Mouse (Mus musculus) liver, embryonic 11.5 days (tissue): ENCODE data around the gene Tcp11. TPM values are rescaled to one million over a fixed set of nuclear protein-coding genes. Genes with fewer than 3 reads are reported as not detected.

Experiments
- ATAC-seq: fragments of 200-750 bp; cut with Nextera tagmentation; replicated peaks from 2 replicates; pipeline ENCODE4 v1.8.0; 2017; ENCODE audit warnings: moderate number of reproducible peaks, mild to moderate bottlenecking, moderate TSS enrichment, moderate library complexity; ENCODE audit not compliant: low FRiP score
- DNase-seq: peaks from one replicate; pipeline ENCODE4 v3.0.0-alpha.2; 2017; ENCODE audit warnings: low spot score
- H3K27ac ChIP-seq: fragments of 300-500 bp; sonication (generic); 2 replicates; pipeline ENCODE4 v1.5.1; 2014; ENCODE audit warnings: mild to moderate bottlenecking, low read depth, low read length, control low read depth
- H3K27me3 ChIP-seq: fragments of 300-500 bp; sonication (generic); replicated peaks from 2 replicates; pipeline ENCODE4 v1.6.1; 2014; ENCODE audit warnings: low read length, mixed read lengths; ENCODE audit not compliant: control insufficient read depth, insufficient read depth
- H3K36me3 ChIP-seq: fragments of 300-500 bp; sonication (generic); 2 replicates; pipeline ENCODE4 v1.6.1; 2014; ENCODE audit warnings: mild to moderate bottlenecking, low read length, moderate library complexity, mixed read lengths; ENCODE audit not compliant: control insufficient read depth, insufficient read depth
- H3K4me1 ChIP-seq: fragments of 300-500 bp; sonication (generic); replicated peaks from 2 replicates; pipeline ENCODE4 v1.6.1; 2014; ENCODE audit warnings: low read length, mixed read lengths; ENCODE audit not compliant: control insufficient read depth, insufficient read depth
- H3K4me2 ChIP-seq: fragments of 300-500 bp; sonication (generic); 2 replicates; pipeline ENCODE4 v1.6.1; 2014; ENCODE audit warnings: mild to moderate bottlenecking, control low read depth, moderate library complexity
- H3K4me3 ChIP-seq: fragments of 300-500 bp; sonication (generic); 2 replicates; pipeline ENCODE4 v1.5.1; 2014; ENCODE audit warnings: low read depth, low read length, control low read depth
- H3K9ac ChIP-seq: fragments of 300-500 bp; sonication (generic); 2 replicates; pipeline ENCODE4 v1.6.1; 2014; ENCODE audit warnings: low read depth, low read length, control low read depth
- H3K9me3 ChIP-seq: fragments of 300-500 bp; sonication (generic); 2 replicates; pipeline ENCODE4 v1.6.1; 2016; ENCODE audit warnings: low read length, inconsistent platforms, mixed read lengths; ENCODE audit not compliant: control insufficient read depth
- WGBS: fragments of 180-500 bp; shearing (Covaris S2); extraction: QIAGEN DNeasy Blood & Tissue Kit; methylation state at CpG from one replicate; pipeline ENCODE4 v1.1.7; 2014; 5-methylcytosine and 5-hydroxymethylcytosine counted together
- polyA plus RNA-seq: library from polyadenylated mRNA; unstranded; fragments of >200 nt; fragmentation: Nextera tagmentation; extraction: Ambion mirVana; gene quantifications from 2 replicates; pipeline ENCODE4 v1.2.1, GENCODE M21; 2014

Gene Tcp11
- polyA plus RNA-seq, 1 experiment from 2014 or later: 0.97 TPM

GRCm38 (mm10) chr17:28096418-28096817 lies 16.0 kb upstream of the Tcp11 start:
- DNase-seq (no peak), ATAC-seq (no peak)
- Histone ChIP-seq H3K27ac (no peak overlapping the region), H3K9ac (no peak overlapping the region), H3K4me2 (no peak overlapping the region), H3K4me3 (no peak overlapping the region), H3K9me3 (peaks cover 4% of the 10 kb centered on the region), H3K4me1 (no peaks in the 10 kb centered on the region), H3K27me3 (0 out of 2 replicates have a peak, but pooled peaks cover 3% of the 10 kb centered on the region), H3K36me3 (no peaks in the 10 kb centered on the region)
- 86% methylated on average over 10 of the region's 10 CpGs for WGBS

- H3K9ac ChIP-seq: no peak overlapping the region
- H3K9me3 ChIP-seq: peaks cover 4% of the 10 kb centered on the region
- H3K4me3 ChIP-seq: no peak overlapping the region
- DNase-seq (no peak), ATAC-seq (no peak)
- WGBS: 78% methylated on average over 3 of the region's 3 CpGs
- H3K27me3 ChIP-seq: no peaks in the 10 kb centered on the region
- no peak overlapping the region for H3K4me2 ChIP-seq
- H3K4me1 ChIP-seq: no peaks in the 10 kb centered on the region
- H3K27ac ChIP-seq: no peak overlapping the region
- no peaks in the 10 kb centered on the region for H3K36me3 ChIP-seq
Measured at GRCm38 (mm10) chr17:28093837-28094236, 13.4 kb upstream of the Tcp11 start.

GRCm38 (mm10) chr17:28092297-28092696 lies 11.9 kb upstream of the Tcp11 start:
- H3K9me3 ChIP-seq: peaks cover 4% of the 10 kb centered on the region
- no peak for DNase-seq

GRCm38 (mm10) chr17:28088718-28089117 lies 8.3 kb upstream of the Tcp11 start:
- 88% methylated on average over 6 of the region's 6 CpGs for WGBS
- no peak for ATAC-seq
- Histone ChIP-seq H3K4me1 (0 out of 2 replicates have a peak, but pooled peaks cover 2% of the 10 kb centered on the region), H3K4me2 (no peak overlapping the region), H3K27ac (no peak overlapping the region), H3K36me3 (no peaks in the 10 kb centered on the region), H3K27me3 (no peaks in the 10 kb centered on the region), H3K9me3 (peaks cover under 1% of the 10 kb centered on the region), H3K4me3 (no peak overlapping the region), H3K9ac (no peak overlapping the region)
- DNase-seq: no peak

More at GRCm38 (mm10) chr17:28092297-28092696, 11.9 kb upstream of the Tcp11 start:
- Histone ChIP-seq H3K4me3 (no peak overlapping the region), H3K9ac (no peak overlapping the region), H3K36me3 (no peaks in the 10 kb centered on the region), H3K4me2 (no peak overlapping the region), H3K4me1 (no peaks in the 10 kb centered on the region), H3K27ac (no peak overlapping the region), H3K27me3 (no peaks in the 10 kb centered on the region)
- WGBS: 85% methylated on average over 2 of the region's 2 CpGs
- no peak for ATAC-seq

- H3K4me3 ChIP-seq: no peak overlapping the region
- H3K4me2 ChIP-seq: no peak overlapping the region
- no peaks in the 10 kb centered on the region for H3K36me3 ChIP-seq
- 51% methylated on average over 5 of the region's 5 CpGs for WGBS
- H3K9me3 ChIP-seq: no peaks in the 10 kb centered on the region
- no peak overlapping the region for H3K27ac ChIP-seq
- no peak for DNase-seq
- no peak for ATAC-seq
- H3K9ac ChIP-seq: no peak overlapping the region
- no peaks in the 10 kb centered on the region for H3K27me3 ChIP-seq
- peaks cover 5% of the 10 kb centered on the region; the same call in 1 of the 2 replicates for H3K4me1 ChIP-seq
Measured at GRCm38 (mm10) chr17:28087430-28087829, 7.0 kb upstream of the Tcp11 start.

GRCm38 (mm10) chr17:28084964-28085363 lies 4.5 kb upstream of the Tcp11 start:
- no peak overlapping the region for H3K4me3 ChIP-seq
- ATAC-seq (peak; percentile 70), DNase-seq (peak; percentile 89)
- peaks cover 7% of the 10 kb centered on the region; the same call in 1 of the 2 replicates for H3K4me1 ChIP-seq
- no peak overlapping the region for H3K9ac ChIP-seq
- H3K36me3 ChIP-seq: no peaks in the 10 kb centered on the region
- H3K4me2 ChIP-seq: peak overlapping the region; percentile 22
- WGBS: 1% methylated on average over 16 of the region's 16 CpGs
- peak overlapping the region; percentile 56 for H3K27ac ChIP-seq
- no peaks in the 10 kb centered on the region for H3K9me3 ChIP-seq
- no peaks in the 10 kb centered on the region for H3K27me3 ChIP-seq

- Histone ChIP-seq H3K4me2 (no peak overlapping the region), H3K27ac (peak overlapping the region; percentile 56), H3K9ac (no peak overlapping the region), H3K4me1 (peaks cover 7% of the 10 kb centered on the region; the same call in 1 of the 2 replicates), H3K4me3 (no peak overlapping the region), H3K36me3 (no peaks in the 10 kb centered on the region), H3K9me3 (no peaks in the 10 kb centered on the region), H3K27me3 (no peaks in the 10 kb centered on the region)
- DNase-seq (no peak), ATAC-seq (no peak)
- 29% methylated on average over 22 of the region's 22 CpGs for WGBS
Measured at GRCm38 (mm10) chr17:28084395-28084905, 4.0 kb upstream of the Tcp11 start.

- DNase-seq: no peak
Measured at GRCm38 (mm10) chr17:28082863-28083262, 2.4 kb upstream of the Tcp11 start.

GRCm38 (mm10) chr17:28081856-28082255 lies 1.4 kb upstream of the Tcp11 start:
- Histone ChIP-seq H3K9ac (no peak overlapping the region), H3K36me3 (no peaks in the 10 kb centered on the region), H3K27me3 (no peaks in the 10 kb centered on the region), H3K4me1 (peaks cover 9% of the 10 kb centered on the region; the same call in 1 of the 2 replicates), H3K4me3 (no peak overlapping the region), H3K4me2 (no peak overlapping the region), H3K9me3 (no peaks in the 10 kb centered on the region), H3K27ac (no peak overlapping the region; the same call in 1 of the 2 replicates)
- no peak for DNase-seq
- no peak for ATAC-seq
- WGBS: 82% methylated on average over 7 of the region's 7 CpGs

More at GRCm38 (mm10) chr17:28082863-28083262, 2.4 kb upstream of the Tcp11 start:
- ATAC-seq: no peak
- 36% methylated on average over 13 of the region's 13 CpGs for WGBS
- no peaks in the 10 kb centered on the region for H3K36me3 ChIP-seq
- peak overlapping the region; percentile 13 for H3K4me2 ChIP-seq
- no peak overlapping the region for H3K9ac ChIP-seq
- no peaks in the 10 kb centered on the region for H3K27me3 ChIP-seq
- no peak overlapping the region for H3K27ac ChIP-seq
- peaks cover 9% of the 10 kb centered on the region; the same call in 1 of the 2 replicates for H3K4me1 ChIP-seq
- no peaks in the 10 kb centered on the region for H3K9me3 ChIP-seq
- no peak overlapping the region for H3K4me3 ChIP-seq
